Mouse (Mus musculus): ENCODE data around the gene Gnai2.

GRCm38 (mm10) chr9:107631311-107631826, 3.8 kb downstream of the Gnai2 start:
- TF ChIP-seq POLR2A (IDR thresholded peaks at IDR 0.05; ENCODE audit: borderline replicate concordance, control insufficient read depth, low read depth, low read length), result no peak
- TF ChIP-seq CTCF (IDR thresholded peaks at IDR 0.05; ENCODE audit: control insufficient read depth, insufficient read depth, low read length), result no peak

Measured in bone marrow, adult 2 months (tissue).